Comparison of ENCODE assay signal across 22 mouse cellular contexts in the genomic region with DNA sequence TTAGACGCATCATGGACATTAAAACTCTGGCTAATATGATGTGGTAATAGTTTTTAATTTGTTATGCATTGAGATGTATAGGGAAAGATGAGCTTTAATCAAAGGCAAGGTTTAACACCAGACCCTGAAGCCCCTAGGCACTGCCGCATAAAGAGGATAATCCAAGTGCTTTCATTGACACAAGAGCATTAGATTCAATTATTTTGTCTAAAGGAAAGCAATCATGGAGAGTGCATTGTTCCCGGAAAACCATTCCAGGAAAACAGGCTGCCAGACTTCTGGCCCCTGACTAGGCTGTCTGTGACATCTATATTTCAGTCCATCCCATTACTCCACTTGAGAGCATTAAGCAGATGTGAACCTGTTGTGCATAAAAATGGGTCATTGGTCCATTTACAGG.
DNase-seq lines count a peak whose midpoint lies in the region; ATAC-seq and TF ChIP-seq lines count a peak whose summit lies in the region.
"Had no signal": no experiment of that assay in that cellular context is flagged by ENCODE, and none has a peak within 500 bp of the region (broad histone marks: within the 10 kb centered on the region; RNA-seq: fewer than 3 reads in every experiment).

No protein-coding gene starts in this region.

- DNase-seq in hindbrain, postnatal 0 days (ENCODE audit: low spot score): no peak
- peak; percentile 61 for DNase-seq in brain, embryonic 14.5 days (ENCODE audit: low read depth)
- DNase-seq in embryo, embryonic 11 days: peak; percentile 20
- no peak for DNase-seq in adrenal gland, adult (ENCODE audit: inconsistent age in 2 of 2, low spot score in 1 of 2)
- DNase-seq: adrenal gland, postnatal 10 days; cerebellum, adult 2 months; cerebellum, postnatal 25 days; kidney, postnatal 36 days; lung, adult 18-20 months; lung, postnatal 10 days; right cerebral cortex, adult 18-20 months; thymus, adult 18-20 months; thymus, postnatal 36 days had no signal

- H3K4me3 ChIP-seq in hindbrain, embryonic 12.5 days: no peak overlapping the region
- no peak overlapping the region for H3K4me3 ChIP-seq in hindbrain, postnatal 0 days (ENCODE audit: low read length)
- no peak overlapping the region for H3K4me3 ChIP-seq in midbrain, embryonic 16.5 days (ENCODE audit: low read depth, low read length)
- H3K4me3 ChIP-seq: embryonic facial prominence, embryonic 10.5 days; heart, embryonic 10.5 days; intestine, embryonic 15.5 days; limb, embryonic 13.5 days; liver, embryonic 12.5 days had no signal

- WGBS in hindbrain, embryonic 12.5 days: 47% methylated on average over 3 of the region's 3 CpGs
- WGBS in hindbrain, postnatal 0 days: 47% methylated on average over 3 of the region's 3 CpGs
- 18% methylated on average over 3 of the region's 3 CpGs for WGBS in midbrain, embryonic 16.5 days

- H3K27ac ChIP-seq in hindbrain, embryonic 12.5 days: no peak overlapping the region
- H3K27ac ChIP-seq in hindbrain, postnatal 0 days: no peak overlapping the region
- no peak overlapping the region for H3K27ac ChIP-seq in midbrain, embryonic 16.5 days (ENCODE audit: low read length)
- H3K27ac ChIP-seq: embryonic facial prominence, embryonic 10.5 days; heart, embryonic 10.5 days; intestine, embryonic 15.5 days; limb, embryonic 13.5 days; liver, embryonic 12.5 days had no signal

- no peak overlapping the region for H3K4me2 ChIP-seq in hindbrain, embryonic 12.5 days (replicated peaks)
- no peak overlapping the region for H3K4me2 ChIP-seq in hindbrain, postnatal 0 days (ENCODE audit: low read depth, low read length)
- no peak overlapping the region for H3K4me2 ChIP-seq in midbrain, embryonic 16.5 days (ENCODE audit: low read length)
- H3K4me2 ChIP-seq: intestine, embryonic 15.5 days; limb, embryonic 13.5 days; liver, embryonic 12.5 days had no signal

- no peaks in the 10 kb centered on the region for H3K36me3 ChIP-seq in hindbrain, embryonic 12.5 days
- no peaks in the 10 kb centered on the region for H3K36me3 ChIP-seq in hindbrain, postnatal 0 days (ENCODE audit: insufficient read depth, low read length)
- H3K36me3 ChIP-seq in midbrain, embryonic 16.5 days (ENCODE audit: control insufficient read depth, insufficient read depth, low read length): no peaks in the 10 kb centered on the region
- H3K36me3 ChIP-seq: embryonic facial prominence, embryonic 10.5 days; heart, embryonic 10.5 days; intestine, embryonic 15.5 days; limb, embryonic 13.5 days; liver, embryonic 12.5 days had no signal

- no peaks in the 10 kb centered on the region for H3K4me1 ChIP-seq in hindbrain, embryonic 12.5 days
- no peaks in the 10 kb centered on the region; the same call in 1 of the 2 replicates for H3K4me1 ChIP-seq in hindbrain, postnatal 0 days (ENCODE audit: insufficient read depth, low read length)
- H3K4me1 ChIP-seq in midbrain, embryonic 16.5 days (ENCODE audit: control insufficient read depth, insufficient read depth, low read length): no peaks in the 10 kb centered on the region
- H3K4me1 ChIP-seq: embryonic facial prominence, embryonic 10.5 days; heart, embryonic 10.5 days; intestine, embryonic 15.5 days; limb, embryonic 13.5 days; liver, embryonic 12.5 days had no signal

- no peaks in the 10 kb centered on the region for H3K27me3 ChIP-seq in hindbrain, embryonic 12.5 days
- no peaks in the 10 kb centered on the region for H3K27me3 ChIP-seq in hindbrain, postnatal 0 days (ENCODE audit: insufficient read depth, low read length)
- no peaks in the 10 kb centered on the region for H3K27me3 ChIP-seq in midbrain, embryonic 16.5 days (ENCODE audit: control insufficient read depth, insufficient read depth, low read depth, low read length)
- H3K27me3 ChIP-seq: intestine, embryonic 15.5 days; limb, embryonic 13.5 days; liver, embryonic 12.5 days had no signal

- no peaks in the 10 kb centered on the region for H3K9me3 ChIP-seq in hindbrain, embryonic 12.5 days (replicated peaks)
- H3K9me3 ChIP-seq in hindbrain, postnatal 0 days (ENCODE audit: low read length): no peaks in the 10 kb centered on the region
- no peaks in the 10 kb centered on the region for H3K9me3 ChIP-seq in midbrain, embryonic 16.5 days (replicated peaks; ENCODE audit: control insufficient read depth, low read length, poor library complexity, severe bottlenecking)
- H3K9me3 ChIP-seq: embryonic facial prominence, embryonic 10.5 days; heart, embryonic 10.5 days; intestine, embryonic 15.5 days; limb, embryonic 13.5 days; liver, embryonic 12.5 days had no signal

- TF ChIP-seq CTCF in hindbrain, postnatal 0 days (IDR thresholded peaks at IDR 0.05; ENCODE audit: low read depth): no peak
- no peak for TF ChIP-seq CTCF in brain, embryonic 14.5 days (IDR thresholded peaks at IDR 0.05; ENCODE audit: borderline replicate concordance, extremely low read depth, insufficient read depth, insufficient read length)

- ATAC-seq in hindbrain, embryonic 12.5 days (ENCODE audit: low FRiP score): peak; percentile 63; the same call in 1 of the 2 replicates
- ATAC-seq in hindbrain, postnatal 0 days: no peak
- ATAC-seq in midbrain, embryonic 16.5 days: peak; percentile 56; the same call in 1 of the 2 replicates
- ATAC-seq in megakaryocyte progenitor cell, adult 5-6 weeks (replicated peaks; ENCODE audit: poor library complexity): no peak
- ATAC-seq: activated CD4-positive, CD25-positive, alpha-beta regulatory T cell, adult 4 months; intestine, embryonic 15.5 days; liver, embryonic 12.5 days had no signal

- no peak overlapping the region for H3K9ac ChIP-seq in hindbrain, embryonic 12.5 days
- no peak overlapping the region for H3K9ac ChIP-seq in hindbrain, postnatal 0 days (replicated peaks; ENCODE audit: low read length)
- H3K9ac ChIP-seq in midbrain, embryonic 16.5 days (ENCODE audit: low read depth, low read length): no peak overlapping the region
- H3K9ac ChIP-seq: intestine, embryonic 15.5 days; limb, embryonic 13.5 days; liver, embryonic 12.5 days had no signal

- no peak for TF ChIP-seq POLR2A in brain, embryonic 14.5 days (IDR thresholded peaks at IDR 0.05; ENCODE audit: borderline replicate concordance, extremely low read depth, insufficient read depth, insufficient read length, poor library complexity, severe bottlenecking)

Comparison
In these comparisons a context has a peak if more than half of its experiments do, and no peak if none do; other contexts are left out.
1. ATAC-seq: peak in hindbrain, embryonic 12.5 days (single experiment) and midbrain, embryonic 16.5 days (single experiment); none in hindbrain, postnatal 0 days (single experiment) and megakaryocyte progenitor cell, adult 5-6 weeks (single experiment).
2. DNase-seq: peak in brain, embryonic 14.5 days (single experiment) and embryo, embryonic 11 days (single experiment); none in hindbrain, postnatal 0 days (single experiment) and adrenal gland, adult (0 of 2).